Mouse (Mus musculus) frontal cortex, adult (tissue): ENCODE data around the gene Dusp16.

Experiments used
- ATAC-seq: cut with Nextera tagmentation; 2 replicates; pipeline ENCODE4 v1.9.2; 2017; ENCODE audit warnings: mild to moderate bottlenecking, moderate library complexity, mixed read lengths; ENCODE audit not compliant: low TSS enrichment

Gene Dusp16

GRCm38 (mm10) chr6:134792141-134793045 is at the start of gene Dusp16:
Dusp16 (minus strand) TSS chr6:134792625.
- peak; percentile 66 for ATAC-seq

- ATAC-seq = no peak
Measured at GRCm38 (mm10) chr6:134840346-134840745, 47.9 kb upstream of the Dusp16 start.

- no peak for ATAC-seq
Measured at GRCm38 (mm10) chr6:134838111-134838510, 45.7 kb upstream of the Dusp16 start.

DNA sequence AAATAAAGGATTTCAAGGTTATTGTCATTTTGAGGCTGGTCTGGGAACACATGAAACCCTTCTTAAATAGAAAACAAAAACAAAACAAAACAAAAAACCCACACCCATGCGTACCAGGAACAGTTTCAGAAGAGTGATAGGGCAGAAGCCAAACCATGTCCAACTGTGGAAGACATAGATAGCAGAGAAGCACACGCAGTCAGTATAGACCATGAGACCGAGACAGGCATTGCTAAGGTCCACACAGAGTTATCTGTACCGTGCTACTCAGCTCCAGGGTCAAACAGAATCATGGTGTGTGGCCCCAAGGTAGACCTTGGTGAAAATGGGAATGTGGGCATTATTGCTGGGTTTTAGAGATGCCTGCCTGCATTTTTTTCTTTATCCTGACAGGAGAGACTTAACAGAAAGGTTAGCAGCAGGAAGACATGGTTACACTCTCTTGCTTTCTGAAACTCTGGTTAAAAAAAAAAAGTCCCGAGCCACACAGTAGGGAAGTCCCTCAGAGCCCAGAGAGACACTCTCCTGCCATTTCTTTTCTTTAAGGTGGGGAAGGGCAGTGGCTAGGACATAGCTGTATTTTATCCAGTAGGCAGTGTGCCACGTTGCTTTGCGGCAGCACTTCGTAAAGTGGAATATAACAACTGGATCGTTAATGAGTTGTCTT is 42.3 kb upstream of the Dusp16 start:
- no peak for ATAC-seq

GRCm38 (mm10) chr6:134830776-134831175 is 38.4 kb upstream of the Dusp16 start:
- no peak for ATAC-seq

- ATAC-seq = peak; percentile 94
Measured at GRCm38 (mm10) chr6:134829786-134830700, 37.6 kb upstream of the Dusp16 start, which contains the start of gene Crebl2. Crebl2 (plus strand) TSS chr6:134830154.

GRCm38 (mm10) chr6:134822844-134823243 is 30.4 kb upstream of the Dusp16 start:
- ATAC-seq = no peak

DNA sequence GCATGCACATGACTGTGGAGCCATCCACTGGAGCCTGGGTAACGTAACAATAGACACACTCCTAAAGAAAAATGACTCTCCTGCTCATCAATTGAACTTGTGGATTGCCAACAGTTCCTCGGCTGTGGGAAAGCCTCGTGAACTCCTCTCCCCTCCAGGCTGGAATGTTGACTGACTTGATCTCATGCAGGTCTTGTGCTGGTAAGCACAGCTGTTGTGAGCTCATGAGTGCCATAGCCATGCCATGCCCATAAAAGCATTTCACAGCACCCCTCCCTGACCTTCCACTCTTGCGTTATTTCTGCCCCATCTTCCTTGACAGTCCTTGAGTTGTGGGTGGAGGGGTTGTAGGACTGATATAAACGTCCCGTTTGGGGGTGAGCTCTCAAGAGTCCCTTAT is 28.0 kb upstream of the Dusp16 start:
- ATAC-seq = no peak

- no peak for ATAC-seq
Measured at GRCm38 (mm10) chr6:134819741-134820140, 27.3 kb upstream of the Dusp16 start.

- no peak for ATAC-seq
Measured at GRCm38 (mm10) chr6:134817051-134817928, 24.9 kb upstream of the Dusp16 start.

- ATAC-seq = no peak
Measured at GRCm38 (mm10) chr6:134813066-134813465, 20.6 kb upstream of the Dusp16 start.

DNA sequence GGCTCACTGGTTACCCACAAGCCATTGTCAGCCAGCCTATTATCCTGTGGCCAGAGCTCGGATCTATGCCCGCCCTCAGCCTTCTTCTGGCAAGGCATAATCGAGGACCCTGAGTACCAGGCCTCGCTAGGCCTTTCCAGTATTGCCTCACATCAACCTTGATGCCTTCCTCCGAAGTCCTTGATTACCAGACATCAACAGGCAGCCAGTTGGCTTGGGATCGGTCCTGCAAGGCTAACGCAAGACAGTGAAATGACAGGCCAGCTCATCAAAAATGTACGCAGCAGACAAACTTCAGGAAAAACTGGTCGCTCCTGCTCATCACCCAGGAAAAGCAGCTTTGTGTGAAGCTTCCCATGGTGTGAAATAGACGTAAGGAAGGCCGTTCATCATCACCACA is 15.4 kb upstream of the Dusp16 start:
- ATAC-seq = no peak

DNA sequence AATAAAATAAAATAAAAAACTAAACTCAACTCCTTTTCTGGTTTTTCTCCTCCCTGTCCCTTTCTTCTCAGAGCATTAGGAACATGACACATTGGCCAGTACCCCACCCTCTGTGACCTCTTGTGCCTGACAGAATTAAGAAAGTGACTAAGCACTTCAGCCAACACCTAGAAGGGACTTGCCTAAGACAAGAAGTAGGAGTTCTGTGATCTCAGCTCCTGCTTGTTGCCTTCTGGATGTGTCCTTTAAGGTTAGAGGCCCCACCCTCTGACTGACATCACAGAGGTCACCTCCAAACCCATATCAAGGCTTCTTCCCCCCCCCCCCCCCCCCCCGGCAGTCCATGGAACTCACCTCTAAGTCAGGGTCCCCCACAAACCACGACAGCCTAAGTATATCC is 14.7 kb upstream of the Dusp16 start:
- no peak for ATAC-seq

DNA sequence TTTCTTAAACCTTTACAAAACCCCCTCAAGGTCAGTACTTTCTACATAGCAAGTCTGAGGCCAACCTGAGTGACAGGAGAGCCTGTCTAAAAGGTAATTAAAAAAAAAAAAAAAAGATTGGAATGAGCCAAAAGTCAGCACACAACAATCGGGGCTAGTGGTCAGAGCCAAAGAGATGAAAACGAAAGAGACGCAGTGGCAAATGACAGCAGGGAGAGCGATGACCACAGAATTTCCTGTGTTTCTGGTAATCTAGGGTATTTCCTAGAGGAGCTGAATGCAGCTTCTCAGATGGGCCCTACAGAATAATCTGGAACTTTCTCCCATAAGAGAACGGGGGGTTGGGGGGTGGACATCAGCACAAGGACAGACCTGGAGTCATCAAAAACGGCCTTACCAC is 13.7 kb upstream of the Dusp16 start:
- no peak for ATAC-seq

GRCm38 (mm10) chr6:134804736-134805277 is 12.4 kb upstream of the Dusp16 start:
- no peak for ATAC-seq

GRCm38 (mm10) chr6:134802641-134803043 is 10.2 kb upstream of the Dusp16 start:
- ATAC-seq = no peak

GRCm38 (mm10) chr6:134801483-134801882 is 9.1 kb upstream of the Dusp16 start:
- ATAC-seq = no peak

DNA sequence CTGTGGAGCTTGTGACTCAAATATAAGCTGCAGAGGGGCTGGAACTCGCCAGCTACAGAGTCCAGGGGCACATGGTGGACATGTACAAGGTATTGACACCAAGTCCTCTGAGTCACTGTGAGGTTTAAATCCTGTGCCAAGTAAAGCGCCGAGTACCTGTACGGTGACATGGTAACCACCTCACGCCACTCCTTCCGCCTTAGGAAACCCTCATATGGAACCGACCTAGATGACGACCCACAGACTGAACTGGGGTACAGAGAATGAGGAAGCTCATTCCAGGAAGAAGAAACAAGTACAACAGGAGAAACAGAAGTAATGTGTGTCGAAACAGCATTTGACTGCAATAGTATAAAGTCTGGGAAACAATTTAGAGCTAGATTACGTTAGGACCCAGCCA is 3.9 kb upstream of the Dusp16 start:
- ATAC-seq = no peak

- ATAC-seq = peak; percentile 58
Measured at GRCm38 (mm10) chr6:134793911-134794520, 1.6 kb upstream of the Dusp16 start.
